Mouse (Mus musculus) forebrain, embryonic 14.5 days (tissue): Measurements from ENCODE around the gene Tbc1d8. TPM values are rescaled to one million over a fixed set of nuclear protein-coding genes. Genes with fewer than 3 reads are reported as not detected.

Experiments used
- ATAC-seq: fragments of 200-750 bp; cut with Nextera tagmentation; 2 replicates; pipeline ENCODE4 v1.8.0; 2017; ENCODE audit warnings: mild to moderate bottlenecking, moderate library complexity
- DNase-seq: peaks from one replicate; pipeline ENCODE4 v3.0.0-alpha.2; 2015; ENCODE audit warnings: low spot score
- H3K27ac ChIP-seq: fragments of 300-500 bp; sonication (generic); 2 replicates; pipeline ENCODE4 v1.5.1; 2014; ENCODE audit warnings: low read depth, mild to moderate bottlenecking, control low read depth, low read length, moderate library complexity
- H3K27me3 ChIP-seq: fragments of 300-500 bp; sonication (generic); replicated peaks from 2 replicates; pipeline ENCODE4 v1.6.1; 2014; ENCODE audit warnings: low read length, control low read depth, mixed read lengths; ENCODE audit not compliant: control insufficient read depth, insufficient read depth
- H3K36me3 ChIP-seq: fragments of 300-500 bp; sonication (generic); 2 replicates; pipeline ENCODE4 v1.6.1; 2014; ENCODE audit warnings: low read length, control low read depth; ENCODE audit not compliant: control insufficient read depth, insufficient read depth
- H3K4me1 ChIP-seq: fragments of 300-500 bp; sonication (generic); 2 replicates; pipeline ENCODE4 v1.6.1; 2014; ENCODE audit warnings: antibody characterized with exemption, low read length, control low read depth; ENCODE audit not compliant: control insufficient read depth, insufficient read depth
- H3K4me2 ChIP-seq: fragments of 300-500 bp; sonication (generic); 2 replicates; pipeline ENCODE4 v1.6.1; 2014; ENCODE audit warnings: mild to moderate bottlenecking, control low read depth, low read length
- H3K4me3 ChIP-seq: fragments of 300-500 bp; sonication (generic); 2 replicates; pipeline ENCODE4 v1.5.1; 2014; ENCODE audit warnings: low read depth, low read length, control low read depth
- H3K9ac ChIP-seq: fragments of 300-500 bp; sonication (generic); 2 replicates; pipeline ENCODE4 v1.6.1; 2014; ENCODE audit warnings: mild to moderate bottlenecking, low read length, control low read depth, moderate library complexity
- H3K9me3 ChIP-seq: fragments of 300-500 bp; sonication (generic); replicated peaks from 2 replicates; pipeline ENCODE4 v1.6.1; 2016; ENCODE audit warnings: low read length, control low read depth, mixed read lengths; ENCODE audit not compliant: control insufficient read depth
- WGBS: fragments of 180-500 bp; shearing (Covaris S2); extraction: QIAGEN DNeasy Blood & Tissue Kit; methylation state at CpG from one replicate; pipeline ENCODE4 v1.1.7; 2014; 5-methylcytosine and 5-hydroxymethylcytosine counted together
- polyA plus RNA-seq: library from polyadenylated mRNA; unstranded; fragments of >200 nt; fragmentation: Nextera tagmentation; extraction: Ambion mirVana; gene quantifications from 2 replicates; pipeline ENCODE4 v1.2.1, GENCODE M21; 2014

Gene Tbc1d8
- polyA plus RNA-seq, 1 experiment from 2014 or later = 4.7 TPM

GRCm38 (mm10) chr1:39512183-39512582, 33.6 kb upstream of the Tbc1d8 start:
- Histone ChIP-seq H3K4me1 (no peaks in the 10 kb centered on the region), H3K36me3 (no peaks in the 10 kb centered on the region), H3K4me2 (no peak overlapping the region), H3K4me3 (no peak overlapping the region), H3K9me3 (no peaks in the 10 kb centered on the region), H3K27me3 (no peaks in the 10 kb centered on the region), H3K9ac (no peak overlapping the region), H3K27ac (no peak overlapping the region)
- WGBS = 42% methylated on average over 1 of the region's 1 CpGs
- DNase-seq = no peak
- ATAC-seq = no peak

GRCm38 (mm10) chr1:39511775-39512174, 33.2 kb upstream of the Tbc1d8 start:
- no peaks in the 10 kb centered on the region for H3K36me3 ChIP-seq
- H3K4me1 ChIP-seq = no peaks in the 10 kb centered on the region
- no peak for ATAC-seq
- H3K27ac ChIP-seq = no peak overlapping the region
- 73% methylated on average over 8 of the region's 8 CpGs for WGBS
- H3K9ac ChIP-seq = no peak overlapping the region
- DNase-seq = no peak
- no peak overlapping the region for H3K4me3 ChIP-seq
- H3K27me3 ChIP-seq = no peaks in the 10 kb centered on the region
- no peaks in the 10 kb centered on the region for H3K9me3 ChIP-seq
- no peak overlapping the region for H3K4me2 ChIP-seq

GRCm38 (mm10) chr1:39505600-39505999, 27.0 kb upstream of the Tbc1d8 start:
- no peak for ATAC-seq
- Histone ChIP-seq H3K4me3 (no peak overlapping the region), H3K4me2 (no peak overlapping the region), H3K9ac (no peak overlapping the region), H3K27ac (no peak overlapping the region), H3K9me3 (no peaks in the 10 kb centered on the region), H3K36me3 (no peaks in the 10 kb centered on the region), H3K27me3 (no peaks in the 10 kb centered on the region), H3K4me1 (no peaks in the 10 kb centered on the region)
- 83% methylated on average over 9 of the region's 9 CpGs for WGBS
- no peak for DNase-seq

GRCm38 (mm10) chr1:39504261-39504660, 25.7 kb upstream of the Tbc1d8 start:
- Histone ChIP-seq H3K9ac (no peak overlapping the region), H3K4me3 (no peak overlapping the region), H3K9me3 (no peaks in the 10 kb centered on the region), H3K27ac (no peak overlapping the region), H3K27me3 (no peaks in the 10 kb centered on the region), H3K4me1 (no peaks in the 10 kb centered on the region), H3K36me3 (no peaks in the 10 kb centered on the region), H3K4me2 (no peak overlapping the region)
- ATAC-seq (no peak), DNase-seq (peak; percentile 36)
- WGBS = 9% methylated on average over 1 of the region's 1 CpGs

- WGBS = 78% methylated on average over 17 of the region's 17 CpGs
- Histone ChIP-seq H3K27ac (no peak overlapping the region), H3K36me3 (no peaks in the 10 kb centered on the region), H3K4me2 (no peak overlapping the region), H3K27me3 (no peaks in the 10 kb centered on the region), H3K9me3 (no peaks in the 10 kb centered on the region), H3K4me3 (no peak overlapping the region), H3K4me1 (no peaks in the 10 kb centered on the region), H3K9ac (no peak overlapping the region)
- DNase-seq (no peak), ATAC-seq (no peak)
These were observed 24.5 kb upstream of the Tbc1d8 start for GRCm38 (mm10) chr1:39502817-39503633.

GRCm38 (mm10) chr1:39499485-39499941, 21.0 kb upstream of the Tbc1d8 start:
- DNase-seq (no peak), ATAC-seq (no peak)
- no peak overlapping the region for H3K9ac ChIP-seq
- H3K27ac ChIP-seq = no peak overlapping the region
- no peaks in the 10 kb centered on the region for H3K36me3 ChIP-seq
- H3K4me3 ChIP-seq = no peak overlapping the region
- 80% methylated on average over 2 of the region's 2 CpGs for WGBS
- no peaks in the 10 kb centered on the region; the same call in 1 of the 2 replicates for H3K9me3 ChIP-seq
- no peaks in the 10 kb centered on the region for H3K27me3 ChIP-seq
- no peak overlapping the region for H3K4me2 ChIP-seq
- H3K4me1 ChIP-seq = no peaks in the 10 kb centered on the region

- no peak overlapping the region for H3K4me3 ChIP-seq
- H3K9ac ChIP-seq = no peak overlapping the region
- H3K4me1 ChIP-seq = no peaks in the 10 kb centered on the region
- H3K4me2 ChIP-seq = no peak overlapping the region
- no peak for ATAC-seq
- no peaks in the 10 kb centered on the region for H3K36me3 ChIP-seq
- 88% methylated on average over 11 of the region's 11 CpGs for whole genome bisulfite sequencing
- no peaks in the 10 kb centered on the region; the same call in 1 of the 2 replicates for H3K9me3 ChIP-seq
- DNase-seq = no peak
- H3K27ac ChIP-seq = no peak overlapping the region
- no peaks in the 10 kb centered on the region for H3K27me3 ChIP-seq
These were observed 19.2 kb upstream of the Tbc1d8 start for GRCm38 (mm10) chr1:39497748-39498147.

- Histone ChIP-seq H3K9me3 (no peaks in the 10 kb centered on the region; the same call in 1 of the 2 replicates), H3K4me3 (no peak overlapping the region), H3K27ac (no peak overlapping the region), H3K4me1 (no peaks in the 10 kb centered on the region), H3K36me3 (no peaks in the 10 kb centered on the region), H3K4me2 (no peak overlapping the region), H3K9ac (no peak overlapping the region), H3K27me3 (no peaks in the 10 kb centered on the region)
- no peak for DNase-seq
- ATAC-seq = no peak
- 92% methylated on average over 4 of the region's 4 CpGs for WGBS
These were observed 18.4 kb upstream of the Tbc1d8 start for GRCm38 (mm10) chr1:39496995-39497394.

- H3K4me1 ChIP-seq = no peaks in the 10 kb centered on the region
- no peak overlapping the region for H3K4me2 ChIP-seq
- no peaks in the 10 kb centered on the region for H3K36me3 ChIP-seq
- H3K27me3 ChIP-seq = no peaks in the 10 kb centered on the region
- H3K9ac ChIP-seq = no peak overlapping the region
- DNase-seq (no peak), ATAC-seq (no peak)
- H3K9me3 ChIP-seq = no peaks in the 10 kb centered on the region; the same call in 1 of the 2 replicates
- WGBS = 81% methylated on average over 3 of the region's 3 CpGs
- H3K27ac ChIP-seq = no peak overlapping the region
- no peak overlapping the region for H3K4me3 ChIP-seq
These were observed 15.1 kb upstream of the Tbc1d8 start for GRCm38 (mm10) chr1:39493664-39494063.
